Mouse (Mus musculus) erythroid progenitor cell, adult 5-6 weeks (primary cell): Measurements from ENCODE around the gene Ccl28. TPM values are rescaled to one million over a fixed set of nuclear protein-coding genes. Genes with fewer than 3 reads are reported as not detected.
"Not testable (repeated sequence)": the region's sequence is repeated elsewhere in the genome, so short reads cannot be mapped to it uniquely, and the experiment has no call there.

ENCODE experiments used
- ATAC-seq: replicated peaks from 2 replicates; pipeline ENCODE4 v1.8.0; 2016; ENCODE audit warnings: moderate number of reproducible peaks, mild to moderate bottlenecking, moderate TSS enrichment, inconsistent platforms; ENCODE audit not compliant: poor library complexity, low FRiP score, severe bottlenecking
- total RNA-seq, 2 experiments: library from RNA; stranded (forward) in 1 of 2; stranded (reverse) in 1 of 2; fragments of 150-400 nt in 1 of 2; fragments of 186-747, 209-891 nt in 1 of 2; gene quantifications; 2 replicates each; pipeline versions ENCODE4 v1.2.3 to v1.2.4; 2015 to 2017; ENCODE audit warnings: low replicate concordance in 2 of 2

Gene Ccl28
- total RNA-seq, 2 experiments from 2014 or later: not detected

DNA sequence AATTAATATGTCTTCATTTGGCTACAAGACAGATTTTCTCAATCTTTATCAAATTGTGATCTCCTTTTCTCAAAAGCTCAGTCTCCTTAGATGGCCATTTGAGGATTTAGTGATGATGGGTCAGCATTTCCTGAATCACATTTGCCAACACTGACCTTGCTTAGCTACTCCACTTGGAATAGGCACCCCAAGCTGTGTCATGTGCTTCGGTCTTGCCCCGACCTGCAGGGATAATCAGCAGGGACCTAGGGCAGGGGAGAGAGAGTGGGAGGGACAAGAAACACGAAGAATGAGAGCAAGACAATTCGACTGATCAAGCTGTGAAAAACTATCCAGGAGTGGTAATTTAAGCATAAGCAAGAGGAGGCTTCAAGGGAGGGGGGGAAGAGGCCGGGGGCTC lies 21.1 kb downstream of the Ccl28 start:
- ATAC-seq: no peak

DNA sequence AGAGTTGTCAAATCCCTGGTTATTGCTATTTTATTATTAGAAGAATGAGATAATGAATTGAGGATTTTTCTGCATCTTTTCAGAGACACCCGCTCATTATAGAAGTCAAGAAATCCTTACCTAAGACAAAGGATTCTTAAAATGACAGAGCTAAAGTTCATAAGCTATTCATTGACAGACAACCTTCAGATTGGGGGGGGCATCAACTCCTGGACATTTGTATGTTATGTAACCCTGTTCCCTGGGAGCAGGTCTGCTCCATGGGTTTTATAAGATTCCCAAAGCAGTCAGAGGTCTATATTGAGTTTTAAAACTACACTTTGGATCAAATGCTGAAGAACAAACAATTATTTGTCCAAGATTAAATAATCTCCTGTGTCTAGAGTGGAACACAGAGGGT lies 22.9 kb downstream of the Ccl28 start:
- no peak for ATAC-seq

DNA sequence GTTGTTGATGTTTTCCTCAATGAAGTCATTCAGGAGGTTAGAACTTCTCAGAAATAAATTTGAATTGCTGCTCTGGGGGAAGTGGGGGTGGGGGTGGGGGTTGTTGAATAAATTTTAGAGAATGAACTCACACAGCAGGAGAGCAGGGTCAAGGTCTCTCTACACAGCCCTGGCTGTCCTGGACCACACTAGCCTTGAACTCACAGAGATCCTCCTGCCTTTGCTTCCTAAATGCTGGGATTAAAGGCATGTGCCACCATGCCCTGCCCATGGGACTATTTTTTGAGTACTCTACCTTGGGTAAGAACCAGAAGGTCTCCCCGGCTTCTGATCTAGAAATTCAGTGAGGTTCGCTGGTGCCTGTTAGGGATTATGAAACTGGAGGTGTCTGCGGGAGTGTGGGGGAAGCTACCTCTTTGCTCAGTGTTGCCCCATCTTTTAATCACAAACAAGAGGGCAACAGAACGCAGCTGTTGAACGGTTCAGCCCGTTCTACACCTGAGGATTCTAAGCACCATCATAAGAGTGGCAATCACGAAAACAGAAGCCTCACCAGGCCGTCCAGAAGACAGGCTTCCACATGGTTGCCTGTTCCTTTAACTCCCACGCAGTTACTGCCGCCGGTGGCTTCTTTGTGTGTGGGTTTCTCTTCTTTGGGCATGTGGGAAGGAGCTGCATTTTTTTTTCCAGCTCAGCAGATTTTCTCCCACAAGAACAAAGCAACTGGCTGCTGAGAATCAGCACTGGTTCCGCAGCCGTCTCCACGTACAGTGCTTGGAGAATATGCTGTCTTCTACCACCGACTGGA lies 25.5 kb downstream of the Ccl28 start:
- no peak for ATAC-seq

DNA sequence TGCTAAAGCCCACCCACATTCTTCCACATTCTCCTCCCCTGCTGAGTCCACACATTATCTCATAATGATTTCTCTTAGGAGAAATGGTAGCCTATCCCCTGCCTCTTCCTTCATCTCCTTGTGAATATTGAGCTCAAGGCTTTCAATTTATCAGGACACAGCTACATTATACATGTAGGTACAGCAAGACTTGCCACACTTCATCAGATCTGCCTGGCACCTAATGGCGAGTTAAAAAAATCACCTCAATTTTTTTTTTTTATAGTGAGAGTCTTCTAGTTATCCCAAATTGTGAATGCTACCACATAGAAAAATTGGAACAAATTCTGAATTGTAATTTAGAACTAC lies 26.1 kb downstream of the Ccl28 start:
- no peak for ATAC-seq

DNA sequence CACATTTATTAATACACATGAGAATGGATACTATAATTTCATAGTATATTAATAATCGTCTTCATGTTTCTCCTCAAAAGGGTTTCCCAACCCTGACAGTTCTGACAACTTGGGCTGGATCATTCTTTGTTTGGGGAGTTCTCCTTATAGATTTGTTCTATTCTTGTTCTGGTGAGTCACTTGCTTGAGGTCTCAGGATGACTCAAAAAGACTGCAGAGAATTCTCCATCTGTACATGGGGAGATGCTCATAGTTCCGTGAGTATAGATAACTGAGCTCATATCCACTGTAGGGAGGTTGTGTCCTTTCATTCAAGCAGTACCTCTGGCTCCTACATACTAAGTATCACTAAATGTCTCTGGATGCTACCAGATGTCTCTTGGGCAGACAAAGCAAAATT lies 31.1 kb downstream of the Ccl28 start:
- ATAC-seq: no peak

DNA sequence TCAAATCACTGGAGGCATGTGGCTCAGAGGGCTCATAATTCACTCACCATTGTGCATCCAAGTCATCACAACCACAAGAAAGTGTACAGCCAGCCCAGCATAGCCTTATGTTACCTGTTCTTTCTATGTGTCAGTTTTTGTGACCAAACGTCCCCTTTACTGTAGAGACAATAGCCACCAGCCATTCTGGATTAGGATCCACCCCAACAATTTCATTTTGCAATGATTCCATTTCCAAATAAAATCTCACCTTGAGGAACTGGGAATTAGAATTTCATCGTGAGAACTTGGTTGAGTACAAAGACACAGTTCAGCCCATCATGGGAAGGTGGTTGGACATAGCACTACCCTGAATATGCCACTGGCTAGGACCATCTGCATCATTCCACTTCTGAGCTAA lies 32.6 kb downstream of the Ccl28 start:
- ATAC-seq: no peak

DNA sequence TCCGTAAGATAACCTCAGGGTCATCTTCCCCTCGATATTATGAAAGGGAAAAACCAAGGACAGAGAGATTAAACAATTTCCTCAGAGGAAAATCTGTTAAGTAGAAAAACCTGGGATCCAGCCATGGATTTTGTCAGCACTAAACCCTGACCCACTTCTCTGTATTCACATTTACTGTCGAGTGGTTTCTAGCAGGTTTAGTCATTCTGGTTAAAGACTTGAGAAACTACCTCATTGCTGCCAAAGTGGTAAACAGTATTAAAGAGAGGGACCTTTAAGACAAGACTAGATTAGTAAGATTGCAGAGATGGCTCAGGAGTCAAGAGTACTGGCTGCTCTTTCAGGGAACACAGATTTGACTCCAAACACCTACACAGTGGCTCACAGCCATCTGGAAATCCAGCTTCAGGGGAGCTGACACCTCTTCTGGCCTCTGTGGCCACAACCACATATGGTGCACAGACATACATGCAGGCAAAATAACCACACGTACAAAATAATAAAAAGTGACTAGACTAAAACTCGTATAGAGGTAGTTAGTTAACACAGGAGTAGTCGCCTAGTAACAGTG lies 33.3 kb downstream of the Ccl28 start:
- ATAC-seq: no peak

DNA sequence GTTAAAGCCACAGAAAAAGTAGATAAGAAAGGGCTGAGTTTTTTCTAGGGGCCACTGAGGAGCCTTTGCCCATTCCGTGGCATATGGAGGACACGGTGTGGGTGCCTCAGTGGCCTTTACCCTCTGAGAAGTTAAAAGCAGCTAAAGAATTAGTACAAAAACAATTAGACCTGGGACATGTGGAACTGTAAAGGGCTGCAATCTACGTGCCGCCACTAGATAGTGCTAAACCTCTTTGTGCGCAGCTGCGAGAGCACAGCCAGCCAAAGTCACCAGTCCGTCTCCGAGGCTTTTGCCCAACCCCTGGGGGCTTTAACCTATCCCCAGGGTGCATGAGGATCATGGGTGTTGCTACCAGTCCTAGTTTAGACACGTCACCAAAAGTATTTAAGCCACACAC lies 37.8 kb downstream of the Ccl28 start:
- ATAC-seq: not testable (repeated sequence)

DNA sequence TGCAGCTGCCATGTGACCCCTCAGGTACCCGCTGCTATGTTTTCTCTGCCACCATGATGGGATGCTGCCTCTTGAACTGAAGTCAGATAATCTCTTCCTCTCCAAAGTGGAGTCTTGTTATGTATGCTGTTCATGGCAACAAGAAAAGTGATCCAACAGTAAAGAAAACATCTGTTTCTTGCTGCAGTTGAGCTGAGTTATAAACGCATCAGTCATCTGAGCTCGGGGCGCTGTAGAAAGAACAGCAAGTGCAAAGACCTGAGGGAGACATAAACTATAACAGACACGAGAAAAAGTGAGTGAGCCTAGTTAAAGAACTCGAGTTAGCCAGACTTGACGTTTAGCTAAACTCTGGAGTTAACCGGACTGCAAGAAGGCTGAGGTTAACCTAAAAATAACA lies 55.2 kb downstream of the Ccl28 start:
- ATAC-seq: no peak

DNA sequence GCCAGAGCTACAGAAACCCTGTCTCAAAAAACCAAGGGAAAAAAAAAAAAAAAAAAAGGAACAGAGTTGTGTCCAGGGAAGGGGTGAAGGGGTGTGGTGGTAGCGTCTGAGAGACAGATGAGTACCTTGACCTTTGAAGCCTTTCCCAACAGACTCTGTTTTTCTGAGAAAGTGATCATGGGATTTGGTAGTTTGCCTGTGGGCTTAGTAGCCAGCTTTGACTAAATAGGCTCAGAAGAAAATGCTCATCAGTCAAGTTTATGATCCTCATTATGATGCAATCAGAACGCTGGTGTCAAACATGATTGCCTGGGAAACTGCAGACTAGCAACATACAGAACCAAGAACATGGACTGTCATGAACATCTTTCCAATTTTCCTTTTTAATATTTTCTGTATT lies 56.1 kb downstream of the Ccl28 start:
- no peak for ATAC-seq

DNA sequence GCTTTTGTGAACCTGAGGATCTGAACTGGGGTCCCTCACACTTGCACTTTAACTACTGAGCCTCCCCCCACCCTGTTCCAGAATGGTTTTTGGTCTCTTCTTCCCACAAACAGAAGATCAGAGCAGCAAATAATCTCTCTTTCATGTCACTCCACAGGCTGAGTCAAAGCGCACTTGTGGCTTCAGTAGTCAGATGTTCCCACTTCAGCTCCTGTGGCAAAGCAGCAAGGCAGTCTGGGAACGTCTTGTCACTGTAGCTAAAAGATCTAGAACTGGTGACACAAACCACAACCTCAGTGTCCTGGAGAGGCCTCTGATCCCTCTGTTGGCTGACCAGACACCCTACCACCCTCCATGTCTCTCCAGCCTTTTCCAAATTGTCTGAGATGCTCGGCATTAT lies 57.5 kb downstream of the Ccl28 start:
- ATAC-seq: no peak

DNA sequence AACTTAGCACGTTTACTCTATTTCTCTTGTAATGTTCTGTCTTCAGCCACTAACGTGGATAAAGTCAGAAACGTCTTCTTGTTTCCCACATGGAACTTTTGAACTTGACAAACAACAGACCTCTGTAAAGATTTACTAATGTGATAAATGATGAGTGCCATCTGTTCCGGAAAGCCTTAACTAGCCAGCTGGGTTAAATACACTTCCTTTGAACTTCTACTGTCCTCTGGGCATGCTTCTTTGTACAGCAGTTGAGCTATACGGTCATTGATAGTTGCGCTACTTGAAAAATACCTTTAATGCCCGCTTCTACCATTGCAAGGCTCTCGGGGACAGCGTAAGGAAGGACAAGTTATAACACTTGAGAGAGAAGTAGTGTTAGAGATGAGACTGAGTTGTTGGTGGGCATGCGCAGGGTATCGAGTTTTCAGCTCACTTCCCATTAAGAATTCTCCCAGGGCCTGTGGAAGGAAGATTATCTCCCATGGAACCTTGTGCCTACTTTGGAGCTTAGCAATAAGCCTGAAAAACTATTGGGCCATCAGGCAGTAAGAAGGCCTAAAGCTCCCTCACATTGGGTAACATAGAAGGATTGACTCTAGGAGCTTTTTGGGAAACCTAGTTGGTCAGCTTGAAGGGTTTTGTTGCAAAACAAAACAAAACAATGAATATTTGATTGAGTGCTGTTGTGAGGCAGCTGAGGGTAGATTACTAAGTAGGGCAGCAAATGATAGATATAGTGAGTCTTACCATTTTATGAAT lies 61.0 kb downstream of the Ccl28 start:
- no peak for ATAC-seq

DNA sequence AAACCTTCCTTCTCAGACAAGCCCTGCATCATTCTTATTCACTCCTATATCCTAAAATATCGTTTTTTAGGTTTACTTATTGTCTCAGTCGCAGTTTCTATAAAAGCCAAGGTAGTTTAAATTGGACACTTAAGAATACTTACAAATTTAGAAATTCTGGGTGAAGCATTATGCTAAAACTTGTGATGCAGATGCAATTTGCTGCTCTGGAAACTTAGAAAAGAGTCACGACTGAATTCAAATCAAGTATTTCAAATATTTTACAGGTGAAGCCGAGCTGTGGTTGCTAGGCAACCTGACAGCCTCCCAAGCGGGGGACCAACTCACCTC lies 66.1 kb downstream of the Ccl28 start:
- ATAC-seq: no peak

DNA sequence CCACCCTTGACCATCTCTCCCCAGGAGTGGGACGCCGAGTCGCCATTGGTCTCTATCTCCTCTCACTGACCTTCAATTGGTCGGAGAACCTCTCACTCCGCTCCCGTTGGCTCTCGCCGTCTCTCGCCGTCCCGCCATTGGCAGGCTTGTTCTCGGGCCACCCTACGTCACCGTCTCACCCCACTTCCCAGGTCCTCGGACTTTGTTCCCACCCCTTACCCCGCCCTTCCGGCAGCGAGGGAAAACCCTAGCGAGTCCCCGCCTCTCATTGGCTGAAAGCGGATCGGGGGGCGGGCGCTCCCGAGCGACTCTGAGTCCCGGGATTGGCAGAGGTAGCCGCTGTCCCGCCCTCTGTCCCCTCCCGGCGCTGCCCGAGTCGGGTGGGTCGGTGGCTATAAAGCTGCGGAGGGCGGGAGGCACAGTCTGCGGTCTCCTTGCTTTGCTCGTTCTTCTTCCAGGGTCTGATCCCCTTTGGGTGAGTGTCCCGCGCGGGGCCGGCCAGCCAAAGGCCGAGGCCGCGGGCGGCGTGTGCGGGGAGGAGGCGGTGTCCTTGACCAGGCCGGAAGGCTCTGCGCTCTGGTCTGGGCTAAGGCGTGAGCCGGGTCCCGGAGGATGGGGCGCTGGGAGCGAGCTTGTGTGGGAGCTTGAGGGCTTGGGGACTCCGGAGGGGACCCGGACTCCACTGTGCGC lies 66.6 kb downstream of the Ccl28 start, which contains the start of gene Hmgcs1:
Gene Hmgcs1, plus strand, starts transcription at position 341 of the 690 bp plus-strand sequence.
- peak; percentile 99 for ATAC-seq

DNA sequence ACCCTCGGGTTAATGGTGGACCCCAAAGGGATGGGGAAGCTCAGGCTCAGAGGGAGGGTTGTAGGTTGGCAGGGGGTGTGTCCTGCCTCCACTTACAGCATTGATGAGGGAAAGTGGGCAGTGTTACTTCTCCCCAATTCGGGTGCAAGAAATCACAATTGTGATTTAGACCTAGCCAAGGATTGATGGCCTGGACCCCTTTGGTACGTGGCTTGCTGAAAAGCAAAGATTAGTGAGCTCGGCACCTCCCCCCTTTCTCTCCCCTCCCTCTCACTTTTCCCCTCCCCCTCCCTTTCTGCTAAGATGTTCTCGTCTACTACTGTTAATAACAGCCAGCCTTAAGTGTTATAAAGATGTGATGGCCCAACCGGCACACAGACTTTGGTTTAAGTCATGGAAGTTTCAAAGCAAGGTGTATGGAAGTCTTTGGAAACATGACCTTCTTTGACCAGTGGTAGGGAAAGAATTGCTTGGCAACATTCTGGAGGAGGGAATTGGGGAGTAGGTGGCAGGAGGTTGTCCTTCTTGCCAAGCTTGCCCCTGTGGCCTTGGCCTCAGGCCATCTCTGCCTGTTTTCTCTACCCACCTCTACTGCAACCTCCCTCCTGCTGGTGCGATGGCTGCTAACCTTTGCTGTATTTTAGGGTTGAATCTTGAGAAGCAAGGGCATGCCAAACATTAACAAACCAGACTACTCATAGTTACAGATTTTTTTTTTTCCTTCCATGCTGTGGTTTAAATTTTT lies 67.4 kb downstream of the Ccl28 start:
- no peak for ATAC-seq

DNA sequence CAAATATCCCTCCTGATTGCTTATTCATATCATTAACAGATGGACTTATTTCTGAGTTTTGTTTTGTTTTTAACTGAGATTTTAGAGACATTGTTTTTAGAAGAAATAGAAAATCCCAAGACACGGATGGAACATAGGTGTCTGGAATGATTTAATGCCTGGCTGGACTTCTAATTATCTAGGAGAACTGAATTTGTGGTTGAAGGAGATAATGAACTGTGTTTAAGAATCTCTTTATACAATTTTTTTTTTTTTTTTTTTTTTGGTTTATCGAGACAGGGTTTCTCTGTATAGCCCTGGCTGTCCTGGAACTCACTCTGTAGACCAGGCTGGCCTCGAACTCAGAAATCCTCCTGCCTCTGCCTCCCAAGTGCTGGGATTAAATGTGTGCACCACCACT lies 68.3 kb downstream of the Ccl28 start:
- ATAC-seq: not testable (repeated sequence)

DNA sequence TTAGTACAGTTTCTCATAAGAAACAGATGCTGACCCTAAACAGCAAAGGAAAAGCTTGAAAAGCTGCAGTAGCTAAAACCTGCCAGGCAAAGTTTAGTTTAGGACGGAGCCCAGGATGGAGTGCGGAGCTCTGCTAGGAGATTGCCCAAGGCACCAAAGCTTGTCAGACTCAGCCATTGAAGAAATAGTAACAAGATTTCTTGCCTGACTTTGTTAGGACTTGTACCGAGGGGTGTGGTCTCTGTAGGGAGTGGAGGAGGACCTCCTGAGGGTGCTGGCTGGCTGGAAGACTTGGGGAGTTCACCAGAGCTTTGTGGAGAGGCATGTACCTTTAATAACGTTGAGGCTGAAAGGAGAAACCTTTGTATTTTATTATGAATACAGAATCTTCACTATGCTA lies 72.1 kb downstream of the Ccl28 start:
- ATAC-seq: no peak

DNA sequence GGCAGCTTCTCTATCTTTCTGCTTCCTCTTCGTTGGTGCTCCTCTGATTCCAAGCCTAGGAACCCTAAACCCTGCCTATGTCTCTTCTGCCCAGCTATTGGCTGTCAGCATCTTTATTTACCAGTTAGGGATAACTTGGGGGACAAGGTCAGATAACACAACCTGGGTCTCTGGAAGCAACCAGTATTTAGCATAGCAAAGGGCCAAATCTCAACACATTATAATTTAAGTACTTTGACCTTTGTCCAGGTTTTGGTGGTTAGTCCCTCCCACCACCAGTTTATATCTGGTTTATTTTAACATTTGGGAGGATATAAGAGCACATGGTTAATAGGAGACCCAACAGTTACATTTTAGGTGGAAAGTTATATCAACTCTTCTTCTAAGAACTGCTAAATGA lies 72.9 kb downstream of the Ccl28 start:
- ATAC-seq: no peak

DNA sequence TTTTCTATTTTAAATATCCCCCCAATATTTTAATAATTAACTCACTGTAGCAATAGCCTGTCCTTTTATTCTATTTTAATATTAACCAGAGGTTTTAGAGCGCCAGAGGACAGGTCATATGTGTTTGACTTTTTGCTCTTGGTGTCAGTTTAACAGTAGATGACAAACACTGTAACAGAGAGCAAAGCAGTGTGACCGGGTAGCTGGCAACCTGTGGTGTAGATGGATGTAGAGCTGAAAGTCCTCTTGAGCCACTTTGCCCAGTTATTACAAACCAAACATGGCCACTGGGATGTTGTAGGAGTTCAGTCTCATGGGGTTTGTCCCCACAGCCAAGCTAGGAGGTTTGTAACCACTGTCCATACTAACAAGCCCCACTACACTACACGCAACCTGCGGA lies 74.8 kb downstream of the Ccl28 start:
- no peak for ATAC-seq
